Mouse (Mus musculus) left cerebral cortex, postnatal 4 days (tissue): ENCODE measurements around the gene Bend3. TPM values are rescaled to one million over a fixed set of nuclear protein-coding genes. Genes with fewer than 3 reads are reported as not detected.
"Not testable (repeated sequence)": the region's sequence is repeated elsewhere in the genome, so short reads cannot be mapped to it uniquely, and the experiment has no call there.

Experiments
- DNase-seq: peaks from one replicate; pipeline ENCODE4 v3.0.0-alpha.2; 2022
- intact Hi-C: fragments of 180-260 bp; cut with DNase I; formaldehyde crosslinking; loops from one replicate; pipeline ENCODE4 v1.15.1; 2025
- total RNA-seq, 2 experiments: library from RNA; stranded (reverse); gene quantifications; 2 replicates each; pipeline ENCODE4 v1.2.3; 2021

Gene Bend3
- total RNA-seq, 2 experiments from 2014 or later = 13.3 to 14.1 TPM

- intact Hi-C loops, DNase-seq: not testable (repeated sequence)
Observed at GRCm38 (mm10) chr10:43523931-43524330, 45.3 kb downstream of the Bend3 start, which contains the start of gene Gm9803. Gene Gm9803, plus strand, starts transcription at chr10:43524084.

- peak; percentile 22 for DNase-seq
- intact Hi-C loops = no loop called here
Observed at GRCm38 (mm10) chr10:43527283-43528269, 48.9 kb downstream of the Bend3 start.

DNA sequence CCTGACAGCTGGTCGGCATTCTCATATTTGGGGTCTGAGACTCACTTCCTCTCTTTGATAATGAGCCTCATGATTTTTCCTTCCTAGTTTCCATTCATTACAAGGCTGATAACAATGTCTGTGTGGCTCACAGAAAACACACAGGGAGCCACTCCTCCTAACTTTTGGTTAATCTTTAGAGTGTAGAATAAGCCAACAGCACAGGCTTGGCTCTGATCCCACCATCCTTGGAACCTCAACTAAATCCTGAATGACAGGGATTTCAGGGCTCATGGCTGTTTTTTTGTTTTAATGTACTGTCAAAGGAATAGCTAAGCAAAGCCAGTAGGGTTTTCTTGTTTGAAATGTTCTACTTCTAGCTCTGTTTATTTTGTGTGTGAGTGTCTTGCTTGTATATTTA lies 55.8 kb downstream of the Bend3 start:
- intact Hi-C loops = no loop called here
- no peak for DNase-seq

DNA sequence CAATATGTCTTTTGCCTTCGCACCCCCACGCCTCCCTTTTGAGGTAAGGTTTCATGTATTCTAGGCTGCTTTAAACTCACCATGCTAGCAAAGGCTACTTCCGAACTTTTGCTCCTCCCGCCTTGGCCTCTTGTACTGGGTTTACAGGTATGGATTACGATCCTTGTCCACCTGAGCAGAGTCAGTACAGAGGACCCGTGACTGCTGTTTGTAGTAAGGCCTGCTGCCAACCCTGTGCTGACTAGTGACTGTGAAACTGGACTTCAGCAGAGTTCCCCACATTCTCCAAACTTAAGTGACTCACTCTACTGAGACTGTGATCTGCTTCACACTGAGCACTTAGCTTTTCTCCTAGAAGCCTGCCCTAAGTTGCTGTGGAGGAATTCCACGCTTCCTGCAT lies 59.0 kb downstream of the Bend3 start:
- intact Hi-C loops = no loop called here
- no peak for DNase-seq

- intact Hi-C loops = no loop called here
- DNase-seq = no peak
Observed at GRCm38 (mm10) chr10:43538831-43539230, 60.2 kb downstream of the Bend3 start.

GRCm38 (mm10) chr10:43539746-43540310 lies 61.2 kb downstream of the Bend3 start:
- intact Hi-C loops = no loop called here

DNA sequence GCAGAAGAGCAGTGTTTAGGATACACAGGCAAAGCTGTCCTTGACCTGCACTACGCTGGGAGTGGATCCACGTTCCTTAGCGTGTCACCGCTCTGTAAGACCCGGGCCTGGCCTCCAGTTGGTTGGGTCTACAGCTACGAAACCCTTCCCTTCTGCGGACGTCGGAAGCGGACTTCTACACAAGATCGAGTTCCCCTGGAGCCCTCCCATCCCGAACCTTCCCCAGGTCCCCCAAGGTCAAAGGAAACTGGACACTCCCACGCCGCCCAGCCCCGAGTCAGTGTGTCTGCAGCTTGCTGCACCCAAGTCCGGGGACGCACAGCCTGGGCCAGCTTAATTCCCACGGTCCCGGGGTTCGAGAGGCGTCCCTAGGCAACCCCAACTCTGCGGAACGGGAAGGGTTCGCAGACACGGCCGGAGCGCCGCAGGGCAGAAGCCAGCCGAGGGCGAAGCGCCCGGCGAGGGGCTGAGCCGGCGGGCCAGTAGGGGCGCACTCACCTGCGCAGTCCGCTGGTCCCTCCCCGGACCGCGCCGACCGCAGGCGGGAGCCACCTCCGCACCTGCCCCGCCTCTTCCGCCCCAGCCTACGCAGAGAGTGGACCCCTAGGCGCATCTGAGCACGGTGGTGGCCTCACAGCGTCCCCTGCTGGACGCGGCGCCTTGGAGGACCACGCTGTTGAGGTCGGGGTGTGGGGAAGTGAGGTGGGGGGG lies 62.0 kb downstream of the Bend3 start, which contains the start of gene 1700021F05Rik:
Gene 1700021F05Rik, minus strand, starts transcription at position 553 of the 711 bp plus-strand sequence.
- DNase-seq = peak; percentile 97
- intact Hi-C loops = no loop called here

More at GRCm38 (mm10) chr10:43539746-43540310, 61.2 kb downstream of the Bend3 start:
- DNase-seq = no peak

GRCm38 (mm10) chr10:43541153-43541544 lies 62.5 kb downstream of the Bend3 start:
- intact Hi-C loops = no loop called here
- DNase-seq = no peak

DNA sequence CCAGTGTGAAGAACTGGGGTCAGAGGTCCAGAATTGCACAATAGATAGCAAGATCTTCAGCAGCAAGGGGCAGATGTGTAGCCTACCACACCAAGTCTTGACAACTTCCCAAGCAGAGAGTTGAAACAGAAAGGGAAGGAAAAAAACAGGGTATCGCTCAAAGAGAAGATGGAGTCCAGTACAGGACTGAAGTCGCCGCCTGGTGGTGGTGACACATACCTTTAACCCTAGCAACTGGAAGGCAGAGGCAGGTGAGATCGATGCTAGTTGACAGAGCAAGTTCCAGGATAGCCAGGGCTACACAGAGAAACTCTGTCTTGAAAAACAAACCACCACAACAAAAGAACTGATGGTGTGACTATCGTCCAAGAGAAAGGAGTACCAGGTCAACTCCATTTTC lies 70.8 kb downstream of the Bend3 start:
- intact Hi-C loops = no loop called here
- DNase-seq = no peak

- intact Hi-C loops = no loop called here
Observed at GRCm38 (mm10) chr10:43550923-43551322, 72.3 kb downstream of the Bend3 start.

DNA sequence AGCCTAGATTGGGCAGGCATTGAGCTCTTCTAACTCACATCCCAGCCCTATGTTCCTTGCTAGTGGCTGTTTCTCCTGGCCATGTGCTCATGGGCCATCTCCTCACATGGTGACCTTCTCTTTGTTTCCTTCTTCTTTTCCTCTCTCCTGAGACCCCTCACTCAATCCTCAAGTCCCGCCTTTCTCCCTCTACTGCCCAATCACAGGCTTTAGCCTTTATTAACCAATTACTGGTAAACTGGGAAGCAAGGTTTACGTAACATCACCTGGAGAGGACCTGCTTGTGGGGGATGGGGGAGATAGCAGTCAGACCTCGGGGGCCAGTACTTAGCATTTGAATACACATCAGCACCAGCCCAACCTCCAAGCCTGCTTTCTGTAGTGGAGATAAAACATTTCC lies 72.8 kb downstream of the Bend3 start:
- intact Hi-C loops = no loop called here
- no peak for DNase-seq

More at GRCm38 (mm10) chr10:43550923-43551322, 72.3 kb downstream of the Bend3 start:
- no peak for DNase-seq

- intact Hi-C loops = no loop called here
- DNase-seq = no peak
Observed at GRCm38 (mm10) chr10:43557630-43558165, 79.1 kb downstream of the Bend3 start.

- no peak for DNase-seq
- intact Hi-C loops = no loop called here
Observed at GRCm38 (mm10) chr10:43559313-43559712, 80.7 kb downstream of the Bend3 start.

DNA sequence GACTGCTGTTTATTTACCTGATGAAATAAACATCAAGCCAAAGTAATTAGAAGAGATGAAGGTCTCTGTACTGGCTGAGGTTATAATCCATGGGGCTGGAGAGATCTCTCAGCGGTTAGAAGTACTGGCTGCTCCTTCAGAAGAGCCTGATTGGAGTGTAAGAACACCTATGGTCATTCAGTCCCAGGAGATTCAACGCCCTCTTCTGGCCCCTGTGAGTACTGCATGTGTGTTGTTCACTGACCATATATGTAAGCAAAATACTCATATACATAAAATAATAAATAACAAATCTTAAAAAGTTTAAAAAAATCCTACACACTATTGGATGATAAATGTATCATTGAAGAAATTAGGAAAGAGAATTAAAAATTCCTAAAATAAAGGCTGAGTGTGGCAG lies 82.1 kb downstream of the Bend3 start:
- intact Hi-C loops = no loop called here
- no peak for DNase-seq

- intact Hi-C loops = no loop called here
- DNase-seq = no peak
Observed at GRCm38 (mm10) chr10:43561311-43561710, 82.7 kb downstream of the Bend3 start.

Other genes starting within 250 kb of the Bend3 start
- gene Gm9803, start 45.3 kb downstream of the Bend3 start, total RNA-seq = 1 to 10 TPM; 4.9 TPM
- 10 to 100 TPM; 45.2 to 52.1 TPM for gene 1700021F05Rik, start 62.2 kb downstream of the Bend3 start, total RNA-seq
- gene Cd24a, start 99.5 kb downstream of the Bend3 start, total RNA-seq = 100 to 1,000 TPM; 535 to 639 TPM